Mouse (Mus musculus) hindbrain, embryonic 15.5 days (tissue): ENCODE results near the gene Spef2. TPM values are rescaled to one million over a fixed set of nuclear protein-coding genes. Genes with fewer than 3 reads are reported as not detected.
"Not testable (repeated sequence)": the region's sequence is repeated elsewhere in the genome, so short reads cannot be mapped to it uniquely, and the experiment has no call there.

ENCODE experiments used
- ATAC-seq: fragments of 200-750 bp; cut with Nextera tagmentation; 2 replicates; pipeline ENCODE4 v1.8.0; 2017; ENCODE audit warnings: low read depth, moderate number of reproducible peaks, moderate TSS enrichment; ENCODE audit not compliant: low FRiP score
- H3K27ac ChIP-seq: fragments of 300-500 bp; sonication (generic); replicated peaks from 2 replicates; pipeline ENCODE4 v1.5.1; 2015; ENCODE audit warnings: mild to moderate bottlenecking, inconsistent platforms
- H3K27me3 ChIP-seq: fragments of 300-500 bp; sonication (generic); 2 replicates; pipeline ENCODE4 v1.6.1; 2015; ENCODE audit warnings: control low read depth, inconsistent platforms
- H3K36me3 ChIP-seq: fragments of 300-500 bp; sonication (generic); 2 replicates; pipeline ENCODE4 v1.6.1; 2015; ENCODE audit warnings: control low read depth, inconsistent platforms
- H3K4me1 ChIP-seq: fragments of 300-500 bp; sonication (generic); replicated peaks from 2 replicates; pipeline ENCODE4 v1.6.1; 2015; ENCODE audit warnings: control low read depth, inconsistent platforms
- H3K4me2 ChIP-seq: fragments of 300-500 bp; sonication (generic); 2 replicates; pipeline ENCODE4 v1.6.1; 2015; ENCODE audit warnings: moderate library complexity, mild to moderate bottlenecking, inconsistent platforms
- H3K4me3 ChIP-seq: fragments of 300-500 bp; sonication (generic); 2 replicates; pipeline ENCODE4 v1.5.1; 2015; ENCODE audit warnings: mild to moderate bottlenecking, inconsistent platforms
- H3K9ac ChIP-seq: fragments of 300-500 bp; sonication (generic); 2 replicates; pipeline ENCODE4 v1.6.1; 2015; ENCODE audit warnings: inconsistent platforms
- H3K9me3 ChIP-seq: fragments of 300-500 bp; sonication (generic); 2 replicates; pipeline ENCODE4 v1.6.1; 2016; ENCODE audit warnings: control low read depth, inconsistent platforms
- WGBS: fragments of 180-500 bp; shearing (Covaris S2); methylation state at CpG from one replicate; pipeline ENCODE4 v1.1.7; 2015; 5-methylcytosine and 5-hydroxymethylcytosine counted together
- polyA plus RNA-seq: library from polyadenylated mRNA; unstranded; fragments of >200 nt; fragmentation: Nextera tagmentation; extraction: Ambion mirVana; gene quantifications from 2 replicates; pipeline ENCODE4 v1.2.1, GENCODE M21; 2015

Spef2 gene
- polyA plus RNA-seq, 1 experiment from 2014 or later, result 2.1 TPM

GRCm38 (mm10) chr15:9713707-9714106 is 35.0 kb downstream of the Spef2 start:
- no peaks in the 10 kb centered on the region for H3K4me1 ChIP-seq
- H3K27ac ChIP-seq, result no peak overlapping the region
- ATAC-seq, result no peak
- no peak overlapping the region for H3K4me2 ChIP-seq
- H3K9ac ChIP-seq, result no peak overlapping the region
- H3K36me3 ChIP-seq, result no peaks in the 10 kb centered on the region
- H3K9me3 ChIP-seq, result no peaks in the 10 kb centered on the region
- H3K27me3 ChIP-seq, result no peaks in the 10 kb centered on the region
- WGBS, result 93% methylated on average over 3 of the region's 3 CpGs
- H3K4me3 ChIP-seq, result no peak overlapping the region

DNA sequence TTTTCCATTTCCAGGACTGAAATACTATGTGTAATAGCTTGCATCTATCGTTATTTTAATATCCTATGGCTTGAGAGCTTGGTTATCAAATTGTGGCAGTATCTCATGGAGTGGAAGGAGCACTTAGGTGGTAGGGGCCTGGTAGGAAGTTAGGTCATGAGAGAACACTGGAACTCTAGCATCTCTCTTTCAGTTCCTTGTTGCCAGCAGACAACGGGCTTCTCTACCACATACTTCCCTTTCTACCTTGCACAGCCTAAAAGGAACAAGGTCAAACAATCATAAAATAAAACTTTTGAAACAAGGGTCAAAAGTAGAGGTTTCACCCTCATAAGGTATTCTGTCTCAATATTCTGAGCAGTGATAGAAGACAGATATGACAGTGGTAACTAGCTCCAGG is 38.3 kb downstream of the Spef2 start:
- Histone ChIP-seq H3K4me3 (no peak overlapping the region), H3K36me3 (no peaks in the 10 kb centered on the region), H3K4me2 (no peak overlapping the region), H3K4me1 (no peaks in the 10 kb centered on the region), H3K27me3 (no peaks in the 10 kb centered on the region), H3K27ac (no peak overlapping the region), H3K9ac (no peak overlapping the region), H3K9me3 (no peaks in the 10 kb centered on the region)
- ATAC-seq, result no peak
- WGBS, result 90% methylated on average over 2 of the region's 2 CpGs

DNA sequence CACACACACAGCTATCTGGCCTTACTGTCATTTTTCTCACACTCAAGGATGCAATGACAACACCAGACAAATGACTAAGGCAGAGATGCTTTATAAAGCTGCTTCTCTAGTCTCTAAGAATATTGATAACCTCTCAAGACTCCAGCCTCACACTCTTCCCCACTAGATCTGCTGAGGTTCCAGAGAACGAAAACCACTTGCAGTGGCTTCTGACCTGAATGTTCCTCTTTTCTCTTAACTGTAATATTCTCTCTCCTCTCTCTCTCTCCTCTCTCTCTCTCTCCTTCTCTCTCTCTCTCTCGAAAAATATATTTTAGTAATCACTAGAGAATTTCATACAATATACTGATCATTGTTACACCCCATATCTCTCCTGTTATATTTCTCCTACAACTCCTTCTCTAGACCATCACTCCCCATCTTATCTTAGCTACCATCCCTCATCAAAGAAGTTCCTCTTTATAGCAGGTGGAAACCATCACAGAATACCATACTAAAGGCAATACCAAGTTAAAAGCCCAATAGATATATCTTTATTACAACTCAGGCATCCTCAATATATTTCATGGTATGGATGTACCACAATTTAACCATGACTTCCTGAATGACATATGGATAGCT is 42.7 kb downstream of the Spef2 start:
- Histone ChIP-seq H3K4me3 (no peak overlapping the region), H3K9ac (no peak overlapping the region), H3K27me3 (no peaks in the 10 kb centered on the region), H3K36me3 (no peaks in the 10 kb centered on the region), H3K27ac (no peak overlapping the region), H3K9me3 (no peaks in the 10 kb centered on the region), H3K4me1 (no peaks in the 10 kb centered on the region), H3K4me2 (no peak overlapping the region)
- WGBS, result 81% methylated on average over 2 of the region's 2 CpGs
- ATAC-seq, result no peak

- H3K36me3 ChIP-seq, result no peaks in the 10 kb centered on the region
- H3K27me3 ChIP-seq, result no peaks in the 10 kb centered on the region
- H3K4me1 ChIP-seq, result no peaks in the 10 kb centered on the region
- no peak overlapping the region for H3K4me2 ChIP-seq
- H3K27ac ChIP-seq, result no peak overlapping the region
- no peaks in the 10 kb centered on the region for H3K9me3 ChIP-seq
- H3K9ac ChIP-seq, result no peak overlapping the region
- H3K4me3 ChIP-seq, result no peak overlapping the region
- no peak for ATAC-seq
Measured at GRCm38 (mm10) chr15:9701845-9702244, 46.8 kb downstream of the Spef2 start.

DNA sequence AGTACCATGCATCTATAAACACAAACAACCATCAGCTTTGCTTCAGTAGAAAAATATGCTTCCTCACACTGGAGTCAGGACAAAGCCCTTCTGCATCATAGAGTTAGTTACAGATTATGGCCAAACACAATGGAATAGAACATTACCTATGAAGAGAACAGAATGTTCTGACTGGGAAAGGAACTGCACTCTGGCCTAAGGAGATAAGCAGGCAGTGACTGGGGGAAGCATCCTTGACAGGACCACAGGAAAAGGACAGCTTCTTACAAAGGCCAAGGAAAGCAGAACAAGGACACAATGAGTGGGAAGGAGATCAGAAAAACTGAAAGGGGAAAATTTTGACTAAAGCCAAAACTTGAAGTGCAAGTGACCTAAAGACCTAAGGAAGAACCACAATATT is 56.9 kb downstream of the Spef2 start:
- Histone ChIP-seq H3K4me1 (no peaks in the 10 kb centered on the region), H3K27ac (no peak overlapping the region), H3K27me3 (no peaks in the 10 kb centered on the region), H3K4me3 (no peak overlapping the region), H3K9me3 (no peaks in the 10 kb centered on the region), H3K9ac (no peak overlapping the region), H3K4me2 (no peak overlapping the region), H3K36me3 (no peaks in the 10 kb centered on the region)
- no peak for ATAC-seq

DNA sequence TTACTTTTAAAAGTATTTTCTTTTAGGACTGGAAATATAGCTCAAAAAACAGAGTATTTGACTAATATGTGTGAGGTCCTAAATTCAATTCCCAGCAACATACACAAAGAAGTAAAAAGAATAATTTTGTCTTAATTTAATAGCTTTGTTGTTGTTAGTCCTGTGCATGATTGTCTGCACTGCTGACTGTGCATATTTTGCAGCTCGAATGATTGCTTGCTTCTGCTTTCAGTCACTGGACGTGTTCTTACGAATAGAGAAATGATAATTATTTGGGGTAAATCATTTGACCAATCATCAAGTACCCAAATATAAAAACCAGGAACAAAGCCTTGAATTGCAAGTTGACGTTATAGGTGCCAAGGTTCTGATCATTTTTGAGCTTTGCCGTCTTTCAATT is 57.8 kb downstream of the Spef2 start:
- Histone ChIP-seq H3K27me3 (no peaks in the 10 kb centered on the region), H3K36me3 (no peaks in the 10 kb centered on the region), H3K4me1 (no peaks in the 10 kb centered on the region), H3K9me3 (no peaks in the 10 kb centered on the region), H3K9ac (no peak overlapping the region), H3K27ac (no peak overlapping the region), H3K4me3 (no peak overlapping the region), H3K4me2 (no peak overlapping the region)
- ATAC-seq, result no peak
- WGBS, result 92% methylated on average over 5 of the region's 5 CpGs

DNA sequence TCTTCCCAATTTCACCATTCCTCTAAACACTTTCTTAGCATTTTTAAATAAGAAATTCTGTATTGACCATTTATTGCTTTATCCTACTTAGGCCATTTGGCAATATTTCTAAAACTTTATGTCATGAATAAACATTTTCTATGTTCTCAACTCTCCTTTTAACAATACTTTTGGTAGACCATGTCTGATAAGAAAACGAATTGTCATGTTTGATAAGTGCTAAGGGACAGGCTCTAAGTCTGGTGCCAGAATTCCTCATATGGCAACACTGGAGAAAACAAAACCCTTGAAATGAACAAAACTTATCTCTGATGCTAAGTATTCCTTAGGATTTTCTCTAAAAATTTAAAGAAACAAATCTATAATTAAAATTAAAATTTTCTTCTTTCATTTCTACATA is 58.2 kb downstream of the Spef2 start:
- Histone ChIP-seq H3K9me3 (no peaks in the 10 kb centered on the region), H3K9ac (no peak overlapping the region), H3K4me3 (no peak overlapping the region), H3K4me2 (no peak overlapping the region), H3K4me1 (no peaks in the 10 kb centered on the region), H3K36me3 (no peaks in the 10 kb centered on the region), H3K27ac (no peak overlapping the region), H3K27me3 (no peaks in the 10 kb centered on the region)
- no peak for ATAC-seq
- 71% methylated on average over 1 of the region's 1 CpGs for WGBS

DNA sequence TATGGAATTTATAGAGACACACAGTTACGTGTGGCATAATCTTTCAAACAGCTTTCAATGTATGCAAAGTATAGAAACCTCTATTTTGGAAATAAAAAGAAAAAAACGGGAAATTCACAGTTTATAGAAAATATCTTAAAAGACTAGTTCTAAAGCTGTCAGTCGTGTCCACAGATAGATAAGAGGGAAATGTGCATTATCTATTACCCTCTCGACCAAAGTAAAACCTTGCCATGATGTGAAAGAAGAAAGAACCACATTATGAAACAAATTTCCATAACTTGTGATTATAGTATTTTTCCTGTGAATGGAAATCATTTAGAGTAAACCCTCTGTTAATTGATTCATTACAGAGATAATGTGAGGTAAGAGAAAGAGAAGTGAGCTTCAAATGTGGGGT is 65.2 kb downstream of the Spef2 start:
- no peak overlapping the region for H3K4me3 ChIP-seq
- no peaks in the 10 kb centered on the region for H3K36me3 ChIP-seq
- H3K4me1 ChIP-seq, result no peaks in the 10 kb centered on the region
- no peak for ATAC-seq
- H3K27ac ChIP-seq, result no peak overlapping the region
- H3K4me2 ChIP-seq, result no peak overlapping the region
- 89% methylated on average over 4 of the region's 4 CpGs for whole genome bisulfite sequencing
- H3K9me3 ChIP-seq, result no peaks in the 10 kb centered on the region
- no peak overlapping the region for H3K9ac ChIP-seq
- no peaks in the 10 kb centered on the region for H3K27me3 ChIP-seq

DNA sequence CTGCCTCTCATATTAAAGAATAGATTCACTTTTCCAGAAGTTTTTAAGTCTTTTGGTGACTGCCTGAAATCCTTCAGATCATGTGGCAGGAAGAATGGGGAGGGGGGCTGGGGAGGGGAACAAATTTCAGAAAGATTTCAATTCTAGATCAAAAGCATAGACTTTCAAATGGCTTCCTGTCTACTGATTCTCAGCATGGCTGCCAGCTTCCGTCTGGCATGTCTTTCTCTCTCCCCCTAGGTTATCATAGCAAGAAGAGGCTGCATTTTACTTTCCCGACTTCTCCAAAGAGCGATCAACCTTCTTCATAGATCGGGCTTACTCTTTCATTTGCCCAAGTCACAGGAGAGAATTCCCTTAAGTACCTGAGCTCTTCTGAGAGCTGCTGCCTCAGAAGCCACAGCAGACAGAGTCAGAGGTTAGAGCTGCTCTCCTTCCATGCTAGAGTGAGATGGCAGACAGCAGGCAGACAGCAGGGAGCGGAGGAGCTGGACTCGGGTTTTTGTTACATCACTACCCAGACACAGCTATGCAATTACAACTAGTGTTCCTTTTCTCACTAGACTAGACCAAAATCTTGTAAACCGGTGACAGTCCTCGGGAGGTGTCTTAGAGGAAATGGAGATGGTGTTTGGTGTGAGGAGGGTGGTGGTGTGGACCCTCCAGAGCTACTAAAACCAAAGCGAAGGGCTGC is 71.2 kb downstream of the Spef2 start:
- Histone ChIP-seq H3K4me2 (no peak overlapping the region), H3K4me3 (no peak overlapping the region), H3K4me1 (no peaks in the 10 kb centered on the region), H3K27me3 (no peaks in the 10 kb centered on the region), H3K9me3 (no peaks in the 10 kb centered on the region), H3K36me3 (no peaks in the 10 kb centered on the region), H3K27ac (no peak overlapping the region), H3K9ac (no peak overlapping the region)
- ATAC-seq, result no peak
- 79% methylated on average over 9 of the region's 9 CpGs for WGBS

GRCm38 (mm10) chr15:9668575-9668974 is 80.1 kb downstream of the Spef2 start:
- no peak overlapping the region for H3K9ac ChIP-seq
- WGBS, result 94% methylated on average over 4 of the region's 4 CpGs
- H3K4me1 ChIP-seq, result no peaks in the 10 kb centered on the region
- no peaks in the 10 kb centered on the region for H3K36me3 ChIP-seq
- H3K4me2 ChIP-seq, result no peak overlapping the region
- H3K27me3 ChIP-seq, result no peaks in the 10 kb centered on the region
- no peak overlapping the region for H3K27ac ChIP-seq
- no peaks in the 10 kb centered on the region for H3K9me3 ChIP-seq
- no peak overlapping the region for H3K4me3 ChIP-seq
- no peak for ATAC-seq

- H3K27me3 ChIP-seq, H3K9ac ChIP-seq, H3K27ac ChIP-seq, H3K4me2 ChIP-seq, H3K4me3 ChIP-seq, ATAC-seq, H3K4me1 ChIP-seq, H3K36me3 ChIP-seq, H3K9me3 ChIP-seq: not testable (repeated sequence)
- 93% methylated on average over 2 of the region's 2 CpGs for whole genome bisulfite sequencing
Measured at GRCm38 (mm10) chr15:9664948-9665347, 83.7 kb downstream of the Spef2 start.

DNA sequence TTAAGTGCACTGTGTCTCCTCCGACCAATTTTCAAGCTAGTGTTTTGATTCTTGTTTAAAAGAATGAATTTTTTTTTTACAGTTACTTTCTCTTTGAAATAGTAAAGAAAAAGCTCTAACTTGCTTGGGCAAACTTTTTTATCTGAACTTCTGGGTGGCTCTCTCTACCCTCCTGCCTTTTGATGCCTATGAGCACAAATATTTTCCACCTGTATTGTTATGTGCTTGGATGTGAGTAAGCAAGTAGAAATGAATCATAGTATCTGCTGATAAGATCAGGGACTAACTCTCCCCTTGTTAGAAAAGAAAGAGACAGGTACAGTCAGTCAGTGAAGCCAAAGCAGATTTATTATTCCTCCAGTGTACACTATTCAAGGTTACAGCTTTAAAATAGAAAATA is 87.5 kb downstream of the Spef2 start:
- Histone ChIP-seq H3K27me3 (no peaks in the 10 kb centered on the region), H3K36me3 (no peaks in the 10 kb centered on the region), H3K9me3 (no peaks in the 10 kb centered on the region), H3K4me3 (no peak overlapping the region), H3K9ac (no peak overlapping the region), H3K27ac (no peak overlapping the region), H3K4me2 (no peak overlapping the region), H3K4me1 (no peaks in the 10 kb centered on the region)
- WGBS, result 98% methylated on average over 1 of the region's 1 CpGs
- no peak for ATAC-seq

DNA sequence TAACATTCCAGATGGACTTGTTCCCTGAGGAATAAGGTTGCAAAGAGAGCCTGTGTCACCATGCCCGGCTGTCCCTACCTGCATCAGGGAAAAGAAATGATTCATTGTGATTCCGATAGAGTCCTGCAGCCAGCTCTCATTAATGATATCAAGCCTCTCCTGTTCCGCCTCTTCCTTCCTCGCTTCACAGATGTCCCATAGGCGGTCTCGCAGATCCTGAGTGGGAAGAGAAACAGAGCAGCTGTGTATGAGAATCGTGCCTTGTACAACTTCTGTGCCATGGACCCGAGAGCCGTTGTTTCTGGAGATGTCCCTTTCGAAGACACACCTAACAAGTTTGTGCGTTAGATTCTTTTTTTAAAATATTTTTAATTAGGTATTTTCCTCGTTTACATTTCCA is 114.2 kb downstream of the Spef2 start:
- ATAC-seq, result no peak
- no peaks in the 10 kb centered on the region for H3K9me3 ChIP-seq

More for the DNA sequence above, 114.2 kb downstream of the Spef2 start:
- H3K4me3 ChIP-seq, result no peak overlapping the region
- no peak overlapping the region for H3K27ac ChIP-seq
- 87% methylated on average over 12 of the region's 12 CpGs for WGBS
- no peak overlapping the region for H3K9ac ChIP-seq
- no peaks in the 10 kb centered on the region for H3K27me3 ChIP-seq
- H3K36me3 ChIP-seq, result no peaks in the 10 kb centered on the region
- no peaks in the 10 kb centered on the region for H3K4me1 ChIP-seq
- no peak overlapping the region for H3K4me2 ChIP-seq
